Mouse (Mus musculus) skeletal muscle tissue, adult 2 months (tissue): ENCODE measurements around the gene 1700001P01Rik.

Experiments used
- DNase-seq: peaks from one replicate; pipeline ENCODE4 v3.0.0-alpha.2; 2012; ENCODE audit warnings: low read depth, low spot score

Gene 1700001P01Rik

GRCm38 (mm10) chr11:97775808-97776496 lies at the start of gene 1700001P01Rik:
TSS of gene 1700001P01Rik (minus strand) at chr11:97775918.
- no peak for DNase-seq

- no peak for DNase-seq
Observed at GRCm38 (mm10) chr11:97825295-97825694, 49.6 kb upstream of the 1700001P01Rik start.

GRCm38 (mm10) chr11:97824895-97825294 lies 49.2 kb upstream of the 1700001P01Rik start:
- DNase-seq = no peak

GRCm38 (mm10) chr11:97824168-97824567 lies 48.5 kb upstream of the 1700001P01Rik start:
- no peak for DNase-seq

GRCm38 (mm10) chr11:97822840-97823603 lies 47.3 kb upstream of the 1700001P01Rik start:
- peak; percentile 75 for DNase-seq

GRCm38 (mm10) chr11:97821401-97822064 lies 45.8 kb upstream of the 1700001P01Rik start:
- DNase-seq = no peak

- DNase-seq = no peak
Observed at GRCm38 (mm10) chr11:97820840-97821239, 45.1 kb upstream of the 1700001P01Rik start.

GRCm38 (mm10) chr11:97819923-97820322 lies 44.2 kb upstream of the 1700001P01Rik start:
- no peak for DNase-seq

GRCm38 (mm10) chr11:97819102-97819501 lies 43.4 kb upstream of the 1700001P01Rik start:
- no peak for DNase-seq

GRCm38 (mm10) chr11:97818571-97818970 lies 42.9 kb upstream of the 1700001P01Rik start:
- no peak for DNase-seq

GRCm38 (mm10) chr11:97818003-97818402 lies 42.3 kb upstream of the 1700001P01Rik start:
- DNase-seq = no peak

GRCm38 (mm10) chr11:97817379-97817778 lies 41.7 kb upstream of the 1700001P01Rik start:
- no peak for DNase-seq

- DNase-seq = no peak
Observed at GRCm38 (mm10) chr11:97816916-97817315, 41.2 kb upstream of the 1700001P01Rik start.

GRCm38 (mm10) chr11:97816176-97816575 lies 40.5 kb upstream of the 1700001P01Rik start:
- no peak for DNase-seq

- no peak for DNase-seq
Observed at GRCm38 (mm10) chr11:97815736-97816135, 40.0 kb upstream of the 1700001P01Rik start.

- DNase-seq = no peak
Observed at GRCm38 (mm10) chr11:97813746-97814515, 38.2 kb upstream of the 1700001P01Rik start.

- DNase-seq = no peak
Observed at GRCm38 (mm10) chr11:97813085-97813484, 37.4 kb upstream of the 1700001P01Rik start.

- no peak for DNase-seq
Observed at GRCm38 (mm10) chr11:97812491-97812921, 36.8 kb upstream of the 1700001P01Rik start.

- no peak for DNase-seq
Observed at GRCm38 (mm10) chr11:97811569-97812362, 36.0 kb upstream of the 1700001P01Rik start.

- no peak for DNase-seq
Observed at GRCm38 (mm10) chr11:97810970-97811369, 35.3 kb upstream of the 1700001P01Rik start.

GRCm38 (mm10) chr11:97810356-97810755 lies 34.6 kb upstream of the 1700001P01Rik start:
- no peak for DNase-seq
